Mouse (Mus musculus) kidney, embryonic 14.5 days (tissue): Measurements from ENCODE around the gene Chrna3. TPM values are rescaled to one million over a fixed set of nuclear protein-coding genes. Genes with fewer than 3 reads are reported as not detected.

Experiments used
- ATAC-seq: fragments of 200-750 bp; cut with Nextera tagmentation; 2 replicates; pipeline ENCODE4 v1.8.0; 2017; ENCODE audit warnings: moderate number of reproducible peaks, mild to moderate bottlenecking, moderate TSS enrichment, moderate library complexity; ENCODE audit not compliant: low FRiP score, low TSS enrichment
- H3K27ac ChIP-seq: fragments of 300-500 bp; sonication (generic); 2 replicates; pipeline ENCODE4 v1.5.1; 2014; ENCODE audit warnings: low read depth, mild to moderate bottlenecking, low read length, moderate library complexity, mixed read lengths
- H3K27me3 ChIP-seq: fragments of 300-500 bp; sonication (generic); 2 replicates; pipeline ENCODE4 v1.6.1; 2014; ENCODE audit warnings: mild to moderate bottlenecking, low read length; ENCODE audit not compliant: control insufficient read depth, insufficient read depth
- H3K36me3 ChIP-seq: fragments of 300-500 bp; sonication (generic); 2 replicates; pipeline ENCODE4 v1.6.1; 2014; ENCODE audit warnings: low read length, mixed read lengths; ENCODE audit not compliant: control insufficient read depth, insufficient read depth
- H3K4me1 ChIP-seq: fragments of 300-500 bp; sonication (generic); 2 replicates; pipeline ENCODE4 v1.6.1; 2014; ENCODE audit warnings: low read length, mixed read lengths; ENCODE audit not compliant: control insufficient read depth, insufficient read depth
- H3K4me2 ChIP-seq: fragments of 300-500 bp; sonication (generic); replicated peaks from 2 replicates; pipeline ENCODE4 v1.6.1; 2014; ENCODE audit warnings: low read depth, mild to moderate bottlenecking, low read length
- H3K4me3 ChIP-seq: fragments of 300-500 bp; sonication (generic); 2 replicates; pipeline ENCODE4 v1.5.1; 2014; ENCODE audit warnings: mild to moderate bottlenecking, low read length
- H3K9ac ChIP-seq: fragments of 300-500 bp; sonication (generic); 2 replicates; pipeline ENCODE4 v1.6.1; 2014; ENCODE audit warnings: low read depth, mild to moderate bottlenecking, low read length, moderate library complexity
- H3K9me3 ChIP-seq: fragments of 300-500 bp; sonication (generic); 2 replicates; pipeline ENCODE4 v1.6.1; 2016; ENCODE audit warnings: low read length; ENCODE audit not compliant: control insufficient read depth
- WGBS: fragments of 180-500 bp; shearing (Covaris S2); extraction: QIAGEN DNeasy Blood & Tissue Kit; methylation state at CpG from one replicate; pipeline ENCODE4 v1.1.7; 2014; 5-methylcytosine and 5-hydroxymethylcytosine counted together
- polyA plus RNA-seq: library from polyadenylated mRNA; unstranded; fragments of >200 nt; fragmentation: Nextera tagmentation; extraction: Ambion mirVana; gene quantifications from 2 replicates; pipeline ENCODE4 v1.2.1, GENCODE M21; 2014

The Chrna3 gene
- polyA plus RNA-seq, result 0.14 and 0.15 TPM in 2 replicates

- peak; percentile 86; the same call in 1 of the 2 replicates for ATAC-seq
- Histone ChIP-seq H3K9ac (peak within 1 kb of the TSS; percentile 34; the same call in 1 of the 2 replicates), H3K4me1 (peaks cover 7% of the 10 kb centered on the region; the same call in 1 of the 2 replicates), H3K9me3 (no peaks in the 10 kb centered on the region), H3K4me3 (peak within 1 kb of the TSS; percentile 32), H3K36me3 (no peaks in the 10 kb centered on the region), H3K4me2 (peak within 1 kb of the TSS; percentile 44), H3K27ac (no peak within 1 kb of the TSS), H3K27me3 (peaks cover 36% of the 10 kb centered on the region)
- WGBS, result under 1% methylated on average over 32 of the region's 39 CpGs
Measured at GRCm38 (mm10) chr9:55026275-55026663, at the start of gene Chrna3. Chrna3 (minus strand) TSS chr9:55026562.

GRCm38 (mm10) chr9:55067965-55068265, 41.6 kb upstream of the Chrna3 start:
- Histone ChIP-seq H3K9me3 (no peaks in the 10 kb centered on the region), H3K27ac (no peak overlapping the region), H3K36me3 (no peaks in the 10 kb centered on the region), H3K9ac (no peak overlapping the region), H3K4me3 (no peak overlapping the region), H3K4me2 (no peak overlapping the region), H3K4me1 (no peaks in the 10 kb centered on the region), H3K27me3 (no peaks in the 10 kb centered on the region)
- WGBS, result 25% methylated on average over 5 of the region's 5 CpGs
- no peak for ATAC-seq

GRCm38 (mm10) chr9:55067260-55067964, 41.0 kb upstream of the Chrna3 start:
- H3K9ac ChIP-seq, result no peak overlapping the region
- no peak for ATAC-seq

GRCm38 (mm10) chr9:55065241-55065640, 38.9 kb upstream of the Chrna3 start:
- H3K4me2 ChIP-seq, result no peak overlapping the region
- H3K27me3 ChIP-seq, result no peaks in the 10 kb centered on the region
- no peaks in the 10 kb centered on the region for H3K9me3 ChIP-seq
- no peaks in the 10 kb centered on the region for H3K4me1 ChIP-seq
- WGBS, result 84% methylated on average over 9 of the region's 9 CpGs
- ATAC-seq, result no peak
- H3K27ac ChIP-seq, result no peak overlapping the region
- H3K9ac ChIP-seq, result no peak overlapping the region
- H3K4me3 ChIP-seq, result no peak overlapping the region
- H3K36me3 ChIP-seq, result no peaks in the 10 kb centered on the region

More at GRCm38 (mm10) chr9:55067260-55067964, 41.0 kb upstream of the Chrna3 start:
- Histone ChIP-seq H3K4me3 (no peak overlapping the region), H3K4me2 (no peak overlapping the region), H3K27ac (no peak overlapping the region), H3K9me3 (no peaks in the 10 kb centered on the region), H3K36me3 (no peaks in the 10 kb centered on the region), H3K27me3 (no peaks in the 10 kb centered on the region), H3K4me1 (no peaks in the 10 kb centered on the region)
- 40% methylated on average over 8 of the region's 8 CpGs for WGBS

DNA sequence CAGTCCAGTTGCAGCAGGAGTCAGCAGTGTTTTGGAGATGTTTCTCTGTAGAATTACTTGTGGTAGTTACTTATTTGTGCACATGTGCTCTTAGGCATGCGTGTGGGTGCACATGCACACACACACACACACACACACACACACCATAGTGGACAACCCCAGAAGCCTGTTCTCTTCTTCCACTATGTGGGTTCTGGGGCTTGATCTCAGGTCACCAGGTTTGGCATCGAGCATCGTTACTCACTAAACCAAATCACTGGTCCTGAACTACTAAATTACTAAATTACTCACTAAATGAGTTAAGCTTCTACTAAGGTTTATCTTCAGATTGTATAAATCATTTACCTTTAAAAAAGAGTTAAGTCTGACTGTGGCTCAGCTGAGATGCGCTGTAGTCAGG, 31.7 kb upstream of the Chrna3 start:
- no peak overlapping the region for H3K27ac ChIP-seq
- H3K36me3 ChIP-seq, result no peaks in the 10 kb centered on the region
- no peak overlapping the region for H3K4me3 ChIP-seq
- H3K9ac ChIP-seq, result no peak overlapping the region
- H3K4me1 ChIP-seq, result no peaks in the 10 kb centered on the region
- no peaks in the 10 kb centered on the region for H3K9me3 ChIP-seq
- no peaks in the 10 kb centered on the region; the same call in 1 of the 2 replicates for H3K27me3 ChIP-seq
- ATAC-seq, result peak; percentile 46; the same call in 1 of the 2 replicates
- no peak overlapping the region for H3K4me2 ChIP-seq
- 78% methylated on average over 4 of the region's 4 CpGs for WGBS

- Histone ChIP-seq H3K9ac (no peak overlapping the region), H3K4me2 (no peak overlapping the region), H3K4me1 (no peaks in the 10 kb centered on the region), H3K27ac (no peak overlapping the region), H3K27me3 (no peaks in the 10 kb centered on the region; the same call in 1 of the 2 replicates), H3K4me3 (no peak overlapping the region), H3K9me3 (no peaks in the 10 kb centered on the region), H3K36me3 (no peaks in the 10 kb centered on the region)
- ATAC-seq, result no peak
- WGBS, result 80% methylated on average over 2 of the region's 2 CpGs
Measured at GRCm38 (mm10) chr9:55055386-55055930, 29.1 kb upstream of the Chrna3 start.

DNA sequence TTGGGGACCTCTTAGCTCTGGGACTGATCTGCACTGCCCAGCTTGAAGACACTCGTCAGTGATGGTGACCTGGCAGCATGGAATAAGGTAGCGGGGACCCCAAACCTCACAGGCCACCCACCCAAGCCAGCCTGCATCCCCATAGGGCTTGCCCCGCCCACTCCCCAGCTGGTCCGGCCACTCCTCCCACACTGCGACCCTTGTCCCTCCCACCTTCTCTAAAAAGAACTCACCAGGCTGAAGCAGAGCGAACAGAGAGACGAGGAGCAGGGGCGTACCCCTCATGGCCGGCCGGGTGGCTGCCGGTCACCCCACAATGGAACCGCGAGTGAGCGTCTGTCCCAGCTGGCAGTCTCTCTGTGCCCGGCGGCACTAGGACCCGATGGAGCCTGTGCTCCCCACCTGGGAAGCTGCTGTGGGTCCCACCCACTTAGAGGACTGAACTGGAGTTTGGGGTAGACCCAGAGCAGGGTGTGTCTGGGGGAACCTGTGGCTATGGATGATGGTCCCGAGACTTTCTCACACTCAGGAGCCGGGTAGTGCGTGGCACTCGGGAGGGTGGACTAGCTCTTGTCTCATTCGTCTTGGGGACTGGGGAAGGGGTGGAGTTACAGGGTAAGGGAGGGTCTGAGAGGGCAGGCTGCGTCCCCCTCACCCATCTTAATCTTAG, 22.0 kb upstream of the Chrna3 start, which contains the start of gene Chrnb4:
Gene Chrnb4 (minus strand): TSS at position 569 of the 670 bp plus-strand sequence.
- Histone ChIP-seq H3K27ac (no peak within 1 kb of the TSS), H3K36me3 (no peaks in the 10 kb centered on the region), H3K9ac (peak within 1 kb of the TSS; percentile 37; the same call in 1 of the 2 replicates), H3K4me3 (peak within 1 kb of the TSS; percentile 47), H3K9me3 (no peaks in the 10 kb centered on the region), H3K4me2 (peak within 1 kb of the TSS; percentile 83), H3K4me1 (peaks cover 5% of the 10 kb centered on the region; the same call in 1 of the 2 replicates), H3K27me3 (no peaks in the 10 kb centered on the region)
- 1% methylated on average over 23 of the region's 23 CpGs for WGBS
- peak; percentile 68 for ATAC-seq

DNA sequence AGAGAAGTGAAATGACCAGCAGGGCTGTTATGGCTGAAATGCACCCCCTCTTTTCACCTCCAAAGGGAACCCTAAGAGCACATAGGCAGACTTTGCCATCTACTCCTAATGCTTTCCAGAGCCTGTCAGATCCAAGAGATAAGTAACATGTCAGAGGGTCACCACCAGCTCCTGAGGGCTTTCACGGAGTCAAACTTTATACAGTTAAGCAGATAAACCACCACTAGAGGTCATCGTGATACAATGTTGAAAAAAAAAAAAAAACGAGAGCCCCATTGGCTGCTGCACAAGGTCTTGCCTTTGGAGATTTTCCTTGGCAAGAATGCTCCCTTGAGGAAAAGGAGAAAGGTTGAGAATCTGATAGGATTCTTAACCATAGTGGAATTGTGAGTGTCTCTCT, 20.4 kb upstream of the Chrna3 start:
- no peak overlapping the region for H3K4me2 ChIP-seq
- WGBS, result 0% methylated on average over 3 of the region's 3 CpGs
- H3K9me3 ChIP-seq, result no peaks in the 10 kb centered on the region
- no peak for ATAC-seq
- no peaks in the 10 kb centered on the region for H3K36me3 ChIP-seq
- no peak overlapping the region for H3K4me3 ChIP-seq
- H3K9ac ChIP-seq, result no peak overlapping the region
- peaks cover 5% of the 10 kb centered on the region; the same call in 1 of the 2 replicates for H3K4me1 ChIP-seq
- no peaks in the 10 kb centered on the region for H3K27me3 ChIP-seq
- no peak overlapping the region for H3K27ac ChIP-seq

DNA sequence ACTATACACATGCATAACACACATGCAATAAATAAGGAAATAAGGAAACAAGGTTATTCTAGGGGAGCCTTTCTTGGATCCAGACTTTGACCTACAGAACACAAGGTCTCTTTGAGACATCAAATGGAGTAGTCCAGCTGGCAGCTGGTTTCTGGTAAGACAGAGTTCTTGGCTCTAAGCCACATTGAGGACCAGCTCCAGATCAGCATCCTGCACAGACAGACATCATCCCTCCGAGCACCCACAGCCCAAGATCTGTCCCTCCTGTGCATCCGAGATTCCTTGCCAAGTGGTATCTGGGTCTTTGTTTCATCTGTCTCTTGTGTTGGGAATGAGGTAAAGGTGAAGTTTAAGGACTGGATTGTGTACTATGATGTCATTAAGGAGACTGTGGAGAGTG, 18.6 kb upstream of the Chrna3 start:
- peaks cover 5% of the 10 kb centered on the region; the same call in 1 of the 2 replicates for H3K4me1 ChIP-seq
- no peak overlapping the region for H3K9ac ChIP-seq
- no peaks in the 10 kb centered on the region for H3K9me3 ChIP-seq
- 73% methylated on average over 2 of the region's 2 CpGs for WGBS
- H3K4me3 ChIP-seq, result no peak overlapping the region
- H3K36me3 ChIP-seq, result no peaks in the 10 kb centered on the region
- H3K27me3 ChIP-seq, result no peaks in the 10 kb centered on the region
- no peak overlapping the region for H3K4me2 ChIP-seq
- ATAC-seq, result no peak
- no peak overlapping the region for H3K27ac ChIP-seq
